Mouse (Mus musculus) Patski (cell line): ENCODE data around the gene Defb6. TPM values are rescaled to one million over a fixed set of nuclear protein-coding genes. Genes with fewer than 3 reads are reported as not detected.

Source experiments
- ATAC-seq: fragments of 100-300 bp; one replicate; pipeline ENCODE4 v1.8.0; 2021
- CTCF ChIA-PET: fragments of 350-600 bp; sonication (Branson Sonifier 250); formaldehyde crosslinking; loops from one replicate; lab custom pipeline; 2022; ENCODE audit warnings: inconsistent platforms; lab: Charles Lee
- POLR2A ChIA-PET: fragments of 350-600 bp; sonication (Branson Sonifier 250); formaldehyde crosslinking; loops from one replicate; lab custom pipeline; 2022; ENCODE audit warnings: antibody characterized with exemption, inconsistent platforms; lab: Charles Lee
- DNase-seq: peaks from one replicate; pipeline ENCODE4 v3.0.0-alpha.2; 2011; ENCODE audit warnings: low read depth, low spot score
- H3K27me3 ChIP-seq: fragments of 371-371 bp; one replicate; pipeline ENCODE4 v1.5.1; 2021
- CTCF ChIP-seq: fragments of 100-300 bp; IDR thresholded peaks from one replicate; pipeline ENCODE4 v1.5.1; 2021
- in situ Hi-C: fragments of 300-500 bp; cut with MboI; formaldehyde crosslinking; loops from 3 replicates; pipeline ENCODE4 v1.11.1; 2018; ENCODE audit warnings: low pct_unique_long_range_greater_than_20kb, mixed read lengths
- polyA plus RNA-seq: library from polyadenylated mRNA; unstranded; gene quantifications from one replicate; pipeline ENCODE4 v1.2.3, GENCODE M21; 2021

The Defb6 gene
- polyA plus RNA-seq: not detected

- no peak for ATAC-seq
- TF ChIP-seq CTCF: no peak
Measured at GRCm38 (mm10) chr8:19225161-19225560, at the start of gene Defb6. Gene Defb6, plus strand, starts transcription at chr8:19225478.

GRCm38 (mm10) chr8:19238101-19238500 is 12.8 kb downstream of the Defb6 start:
- H3K27me3 ChIP-seq: no peaks in the 10 kb centered on the region
- no peak for ATAC-seq
- CTCF ChIA-PET: no interaction called here
- no peak for DNase-seq
- in situ Hi-C loops: no loop called here
- no peak for TF ChIP-seq CTCF
- POLR2A ChIA-PET: no interaction called here

More at GRCm38 (mm10) chr8:19225161-19225560, at the start of gene Defb6:
- CTCF ChIA-PET: no interaction called here
- peaks cover 6% of the 10 kb centered on the region for H3K27me3 ChIP-seq
- POLR2A ChIA-PET: no interaction called here
- no peak for DNase-seq
- in situ Hi-C loops: no loop called here

- ChIA-PET POLR2A (no interaction called here), CTCF (no interaction called here)
- in situ Hi-C loops: no loop called here
- no peak for DNase-seq
- no peak for ATAC-seq
- no peaks in the 10 kb centered on the region for H3K27me3 ChIP-seq
- TF ChIP-seq CTCF: no peak
Measured at GRCm38 (mm10) chr8:19239616-19240015, 14.3 kb downstream of the Defb6 start, which contains the start of gene Defb46. Gene Defb46, plus strand, starts transcription at chr8:19239916.

- ATAC-seq (no peak), DNase-seq (no peak)
- H3K27me3 ChIP-seq: no peaks in the 10 kb centered on the region
- in situ Hi-C loops: loop anchor here (5.0 kb wide), 1 partner anchor 55 kb away; no protein-coding TSS in a partner anchor
- TF ChIP-seq CTCF: no peak
- POLR2A ChIA-PET: no interaction called here
- CTCF ChIA-PET: no interaction called here
Measured at GRCm38 (mm10) chr8:19247280-19247679, 22.0 kb downstream of the Defb6 start, which contains the start of gene Defb5. Gene Defb5, plus strand, starts transcription at chr8:19247580.

- no peaks in the 10 kb centered on the region for H3K27me3 ChIP-seq
- ATAC-seq (no peak), DNase-seq (no peak)
- POLR2A ChIA-PET: no interaction called here
- in situ Hi-C loops: no loop called here
- peak; percentile 53 for TF ChIP-seq CTCF
- CTCF ChIA-PET: no interaction called here
Measured at GRCm38 (mm10) chr8:19258136-19258535, 32.9 kb downstream of the Defb6 start.

- no peak for ATAC-seq
Measured at GRCm38 (mm10) chr8:19259667-19260066, 34.4 kb downstream of the Defb6 start.

More at GRCm38 (mm10) chr8:19259667-19260066, 34.4 kb downstream of the Defb6 start:
- TF ChIP-seq CTCF: no peak
- CTCF ChIA-PET: no interaction called here
- H3K27me3 ChIP-seq: no peaks in the 10 kb centered on the region
- DNase-seq: no peak
- POLR2A ChIA-PET: no interaction called here
- in situ Hi-C loops: no loop called here

Other genes starting within 250 kb of the Defb6 start
- gene Defb40, start 247.2 kb upstream of the Defb6 start, polyA plus RNA-seq: not detected
- gene Defb37, start 234.4 kb upstream of the Defb6 start, polyA plus RNA-seq: not detected
- gene Defb38, start 198.9 kb upstream of the Defb6 start, polyA plus RNA-seq: not detected
- gene Defb39, start 160.7 kb upstream of the Defb6 start, polyA plus RNA-seq: not detected
- not detected for gene Defb12, start 110.6 kb upstream of the Defb6 start, polyA plus RNA-seq
- gene Defb34, start 101.7 kb upstream of the Defb6 start, polyA plus RNA-seq: not detected
- not detected for gene Gm45826, start 84.7 kb upstream of the Defb6 start, polyA plus RNA-seq
- not detected for gene Defb14, start 31.1 kb upstream of the Defb6 start, polyA plus RNA-seq
- not detected for gene Defb4, start 26.8 kb upstream of the Defb6 start, polyA plus RNA-seq
- not detected for gene Defb46, start 14.4 kb downstream of the Defb6 start, polyA plus RNA-seq
- gene Defb5, start 22.1 kb downstream of the Defb6 start, polyA plus RNA-seq: not detected
- gene Defb3, start 67.9 kb downstream of the Defb6 start, polyA plus RNA-seq: not detected
- not detected for gene Defb8, start 222.1 kb downstream of the Defb6 start, polyA plus RNA-seq